Mouse (Mus musculus) adrenal gland, adult 8-10 months (tissue): ENCODE results near the gene Ccl28. TPM values are rescaled to one million over a fixed set of nuclear protein-coding genes. Genes with fewer than 3 reads are reported as not detected.
"Not testable (repeated sequence)": the region's sequence is repeated elsewhere in the genome, so short reads cannot be mapped to it uniquely, and the experiment has no call there.

Source experiments
- DNase-seq: peaks from one replicate; pipeline ENCODE4 v3.0.0; 2022
- total RNA-seq, 4 experiments: library from RNA; stranded (reverse); gene quantifications; 2 replicates each; pipeline ENCODE4 v1.2.4; 2022

Ccl28 gene
- total RNA-seq: under 1 TPM; 0.22 to 0.56 (median 0.29) TPM

- no peak for DNase-seq
Observed at GRCm38 (mm10) chr13:119623634-119624033, at the start of gene Ccl28. Gene Ccl28, plus strand, starts transcription at chr13:119623819.

GRCm38 (mm10) chr13:119596321-119597211 lies 27.1 kb upstream of the Ccl28 start:
- peak; percentile 18 for DNase-seq

GRCm38 (mm10) chr13:119598466-119598865 lies 25.2 kb upstream of the Ccl28 start:
- not testable (repeated sequence) for DNase-seq

- not testable (repeated sequence) for DNase-seq
Observed at GRCm38 (mm10) chr13:119599066-119599465, 24.6 kb upstream of the Ccl28 start.

- not testable (repeated sequence) for DNase-seq
Observed at GRCm38 (mm10) chr13:119599498-119599897, 24.1 kb upstream of the Ccl28 start.

- not testable (repeated sequence) for DNase-seq
Observed at GRCm38 (mm10) chr13:119600166-119600565, 23.5 kb upstream of the Ccl28 start.

- not testable (repeated sequence) for DNase-seq
Observed at GRCm38 (mm10) chr13:119602688-119603331, 20.8 kb upstream of the Ccl28 start.

GRCm38 (mm10) chr13:119603890-119604289 lies 19.7 kb upstream of the Ccl28 start:
- DNase-seq: not testable (repeated sequence)

GRCm38 (mm10) chr13:119604322-119604721 lies 19.3 kb upstream of the Ccl28 start:
- not testable (repeated sequence) for DNase-seq

- no peak for DNase-seq
Observed at GRCm38 (mm10) chr13:119618841-119619240, 4.8 kb upstream of the Ccl28 start.

- DNase-seq: no peak
Observed at GRCm38 (mm10) chr13:119619735-119620134, 3.9 kb upstream of the Ccl28 start.

GRCm38 (mm10) chr13:119625952-119626351 lies 2.3 kb downstream of the Ccl28 start:
- DNase-seq: not testable (repeated sequence)

- DNase-seq: peak; percentile 77
Observed at GRCm38 (mm10) chr13:119631482-119632155, 8.0 kb downstream of the Ccl28 start.

GRCm38 (mm10) chr13:119632156-119632548 lies 8.5 kb downstream of the Ccl28 start:
- DNase-seq: no peak

- DNase-seq: no peak
Observed at GRCm38 (mm10) chr13:119635496-119635895, 11.9 kb downstream of the Ccl28 start.

- DNase-seq: no peak
Observed at GRCm38 (mm10) chr13:119637837-119638236, 14.2 kb downstream of the Ccl28 start.

GRCm38 (mm10) chr13:119638449-119638848 lies 14.8 kb downstream of the Ccl28 start:
- no peak for DNase-seq

GRCm38 (mm10) chr13:119639302-119639701 lies 15.7 kb downstream of the Ccl28 start:
- DNase-seq: no peak

- no peak for DNase-seq
Observed at GRCm38 (mm10) chr13:119640504-119640903, 16.9 kb downstream of the Ccl28 start.

GRCm38 (mm10) chr13:119641145-119641544 lies 17.5 kb downstream of the Ccl28 start:
- DNase-seq: no peak

GRCm38 (mm10) chr13:119644769-119645168 lies 21.1 kb downstream of the Ccl28 start:
- DNase-seq: no peak

- no peak for DNase-seq
Observed at GRCm38 (mm10) chr13:119646511-119646910, 22.9 kb downstream of the Ccl28 start.
